Mouse (Mus musculus) ovary, postnatal 10 days (tissue): ENCODE data around the gene Rab5b.
"Not testable (repeated sequence)": the region's sequence is repeated elsewhere in the genome, so short reads cannot be mapped to it uniquely, and the experiment has no call there.

Source experiments
- DNase-seq: peaks from one replicate; pipeline ENCODE4 v3.0.0; 2022; ENCODE audit warnings: low spot score

Rab5b gene

DNA sequence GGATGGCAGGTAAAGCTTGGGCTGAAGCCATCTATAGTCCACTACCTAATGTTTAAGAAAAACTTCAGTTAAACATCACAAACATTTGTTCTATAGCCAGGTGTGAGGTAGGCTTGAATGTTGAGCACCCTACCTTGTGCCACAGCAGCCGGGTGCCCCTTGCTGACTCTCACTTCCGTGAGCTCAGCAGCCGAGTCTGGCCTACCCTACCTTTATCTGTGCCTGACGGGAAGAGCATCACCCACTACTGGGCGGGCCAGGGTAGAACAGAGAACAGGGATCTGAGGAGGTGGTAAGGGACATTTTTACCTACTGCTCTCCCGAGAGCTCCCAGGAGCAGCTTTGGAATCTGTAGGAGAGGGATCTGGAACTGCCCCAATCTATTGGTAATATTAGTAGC is 53.3 kb downstream of the Rab5b start:
- no peak for DNase-seq

GRCm38 (mm10) chr10:128641871-128642270 is 54.2 kb downstream of the Rab5b start:
- no peak for DNase-seq

GRCm38 (mm10) chr10:128640891-128641290 is 55.2 kb downstream of the Rab5b start:
- DNase-seq, result no peak

GRCm38 (mm10) chr10:128639999-128640398 is 56.1 kb downstream of the Rab5b start:
- no peak for DNase-seq

DNA sequence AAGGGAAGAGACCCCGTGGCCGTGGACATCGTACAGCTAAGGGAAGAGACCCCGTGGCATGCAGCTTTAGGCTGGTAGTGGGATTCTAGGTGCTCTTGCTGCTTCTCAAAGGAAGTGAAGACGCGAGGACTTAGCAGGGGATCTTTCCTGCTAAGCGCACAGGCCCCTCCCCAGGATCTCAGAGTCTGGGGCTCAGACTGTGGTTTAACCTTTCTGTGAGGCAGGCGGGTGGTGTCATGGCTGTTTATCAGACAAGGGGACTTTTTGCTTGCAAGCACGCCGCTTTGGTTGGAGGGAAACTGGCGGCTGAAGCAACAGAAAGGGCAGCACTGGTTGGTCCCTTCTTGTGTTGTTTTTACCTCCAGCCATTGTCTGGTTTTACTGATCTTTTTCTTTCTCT is 59.1 kb downstream of the Rab5b start:
- DNase-seq, result no peak

GRCm38 (mm10) chr10:128636561-128636960 is 59.5 kb downstream of the Rab5b start:
- no peak for DNase-seq

GRCm38 (mm10) chr10:128635697-128636096 is 60.4 kb downstream of the Rab5b start:
- DNase-seq, result no peak

- no peak for DNase-seq
These were observed 64.5 kb downstream of the Rab5b start for GRCm38 (mm10) chr10:128631571-128631970.

- DNase-seq, result not testable (repeated sequence)
These were observed 65.8 kb downstream of the Rab5b start for GRCm38 (mm10) chr10:128630306-128630705.

- DNase-seq, result no peak
These were observed 66.3 kb downstream of the Rab5b start for GRCm38 (mm10) chr10:128629746-128630145.

- DNase-seq, result no peak
These were observed 68.4 kb downstream of the Rab5b start for GRCm38 (mm10) chr10:128627398-128628317.
